Mouse (Mus musculus) cerebellum, adult 9-11 months (tissue): Measurements from ENCODE around the gene Nsmce4a.

ENCODE experiments used
- DNase-seq: peaks from one replicate; pipeline ENCODE4 v3.0.0; 2022

Nsmce4a gene

GRCm38 (mm10) chr7:130577388-130578003, 4.6 kb upstream of the Nsmce4a start, which contains the start of gene Tacc2:
Gene Tacc2, plus strand, starts transcription at chr7:130577438.
- DNase-seq, result no peak

- no peak for DNase-seq
Observed at GRCm38 (mm10) chr7:130576981-130577380, 4.1 kb upstream of the Nsmce4a start.

- peak; percentile 42 for DNase-seq
Observed at GRCm38 (mm10) chr7:130574211-130574991, 1.5 kb upstream of the Nsmce4a start.

- no peak for DNase-seq
Observed at GRCm38 (mm10) chr7:130573746-130574145, 828 bp upstream of the Nsmce4a start.

GRCm38 (mm10) chr7:130570472-130570871, 2.4 kb downstream of the Nsmce4a start:
- DNase-seq, result no peak

GRCm38 (mm10) chr7:130568783-130569436, 4.0 kb downstream of the Nsmce4a start:
- DNase-seq, result no peak

GRCm38 (mm10) chr7:130564596-130564995, 8.3 kb downstream of the Nsmce4a start:
- no peak for DNase-seq

GRCm38 (mm10) chr7:130563880-130564279, 9.0 kb downstream of the Nsmce4a start:
- no peak for DNase-seq

GRCm38 (mm10) chr7:130563276-130563675, 9.6 kb downstream of the Nsmce4a start:
- no peak for DNase-seq

GRCm38 (mm10) chr7:130560933-130561332, 12.0 kb downstream of the Nsmce4a start:
- no peak for DNase-seq

- no peak for DNase-seq
Observed at GRCm38 (mm10) chr7:130558592-130558991, 14.3 kb downstream of the Nsmce4a start.

- no peak for DNase-seq
Observed at GRCm38 (mm10) chr7:130555597-130555996, 17.3 kb downstream of the Nsmce4a start.

- DNase-seq, result peak; percentile 76
Observed at GRCm38 (mm10) chr7:130553321-130553720, 19.6 kb downstream of the Nsmce4a start.

- DNase-seq, result peak; percentile 89
Observed at GRCm38 (mm10) chr7:130552780-130553179, 20.1 kb downstream of the Nsmce4a start.

GRCm38 (mm10) chr7:130547635-130548175, 25.2 kb downstream of the Nsmce4a start:
- no peak for DNase-seq

- peak; percentile 94 for DNase-seq
Observed at GRCm38 (mm10) chr7:130546791-130547484, 26.0 kb downstream of the Nsmce4a start.

GRCm38 (mm10) chr7:130546421-130546790, 26.5 kb downstream of the Nsmce4a start:
- no peak for DNase-seq

- DNase-seq, result no peak
Observed at GRCm38 (mm10) chr7:130545893-130546292, 27.0 kb downstream of the Nsmce4a start.

- no peak for DNase-seq
Observed at GRCm38 (mm10) chr7:130545401-130545800, 27.5 kb downstream of the Nsmce4a start.

- no peak for DNase-seq
Observed at GRCm38 (mm10) chr7:130543181-130543580, 29.7 kb downstream of the Nsmce4a start.

- no peak for DNase-seq
Observed at GRCm38 (mm10) chr7:130540176-130540575, 32.7 kb downstream of the Nsmce4a start.

GRCm38 (mm10) chr7:130537068-130537467, 35.9 kb downstream of the Nsmce4a start:
- no peak for DNase-seq

GRCm38 (mm10) chr7:130535174-130535573, 37.7 kb downstream of the Nsmce4a start:
- DNase-seq, result no peak
